Mouse (Mus musculus) hindbrain, embryonic 16.5 days (tissue): ENCODE results near the gene Ttll12. TPM values are rescaled to one million over a fixed set of nuclear protein-coding genes. Genes with fewer than 3 reads are reported as not detected.

Experiments used
- ATAC-seq: fragments of 200-750 bp; cut with Nextera tagmentation; 2 replicates; pipeline ENCODE4 v1.8.0; 2017; ENCODE audit warnings: moderate TSS enrichment, moderate library complexity
- H3K27ac ChIP-seq: fragments of 300-500 bp; sonication (generic); 2 replicates; pipeline ENCODE4 v1.5.1; 2014; ENCODE audit warnings: low read depth, mild to moderate bottlenecking, control low read depth, low read length, moderate library complexity
- H3K27me3 ChIP-seq: fragments of 300-500 bp; sonication (generic); replicated peaks from 2 replicates; pipeline ENCODE4 v1.6.1; 2014; ENCODE audit warnings: low read length; ENCODE audit not compliant: control insufficient read depth, insufficient read depth
- H3K36me3 ChIP-seq: fragments of 300-500 bp; sonication (generic); 2 replicates; pipeline ENCODE4 v1.6.1; 2014; ENCODE audit warnings: mild to moderate bottlenecking, low read length, moderate library complexity, mixed read lengths; ENCODE audit not compliant: control insufficient read depth, insufficient read depth
- H3K4me1 ChIP-seq: fragments of 300-500 bp; sonication (generic); 2 replicates; pipeline ENCODE4 v1.6.1; 2014; ENCODE audit warnings: low read depth, low read length; ENCODE audit not compliant: control insufficient read depth, insufficient read depth
- H3K4me2 ChIP-seq: fragments of 300-500 bp; sonication (generic); 2 replicates; pipeline ENCODE4 v1.6.1; 2014; ENCODE audit warnings: mild to moderate bottlenecking, low read length, control low read depth, moderate library complexity
- H3K4me3 ChIP-seq: fragments of 300-500 bp; sonication (generic); 2 replicates; pipeline ENCODE4 v1.5.1; 2014; ENCODE audit warnings: mild to moderate bottlenecking, low read length, control low read depth, moderate library complexity
- H3K9ac ChIP-seq: fragments of 300-500 bp; sonication (generic); 2 replicates; pipeline ENCODE4 v1.6.1; 2014; ENCODE audit warnings: low read depth, mild to moderate bottlenecking, control low read depth, low read length, moderate library complexity
- H3K9me3 ChIP-seq: fragments of 300-500 bp; sonication (generic); 2 replicates; pipeline ENCODE4 v1.6.1; 2014; ENCODE audit warnings: mild to moderate bottlenecking, low read length, moderate library complexity; ENCODE audit not compliant: control insufficient read depth
- WGBS: fragments of 180-500 bp; shearing (Covaris S2); extraction: QIAGEN DNeasy Blood & Tissue Kit; methylation state at CpG from one replicate; pipeline ENCODE4 v1.1.7; 2014; 5-methylcytosine and 5-hydroxymethylcytosine counted together
- polyA plus RNA-seq: library from polyadenylated mRNA; unstranded; fragments of >200 nt; fragmentation: Nextera tagmentation; extraction: Ambion mirVana; gene quantifications from 2 replicates; pipeline ENCODE4 v1.2.1, GENCODE M21; 2015

Gene Ttll12
- polyA plus RNA-seq, 1 experiment from 2014 or later: 42.6 TPM

- WGBS: 72% methylated on average over 3 of the region's 3 CpGs
- no peak for ATAC-seq
- Histone ChIP-seq H3K27ac (no peak overlapping the region), H3K9ac (no peak overlapping the region), H3K27me3 (no peaks in the 10 kb centered on the region), H3K4me1 (no peaks in the 10 kb centered on the region), H3K4me3 (no peak overlapping the region), H3K4me2 (no peak overlapping the region), H3K36me3 (no peaks in the 10 kb centered on the region), H3K9me3 (no peaks in the 10 kb centered on the region; the same call in 1 of the 2 replicates)
These were observed 34.8 kb upstream of the Ttll12 start for GRCm38 (mm10) chr15:83629716-83630115.

- WGBS: 100% methylated on average over 2 of the region's 2 CpGs
- Histone ChIP-seq H3K9me3 (no peaks in the 10 kb centered on the region; the same call in 1 of the 2 replicates), H3K4me3 (no peak overlapping the region), H3K9ac (no peak overlapping the region), H3K27ac (no peak overlapping the region), H3K4me1 (no peaks in the 10 kb centered on the region), H3K36me3 (no peaks in the 10 kb centered on the region), H3K4me2 (no peak overlapping the region), H3K27me3 (no peaks in the 10 kb centered on the region)
- ATAC-seq: no peak
These were observed 31.2 kb upstream of the Ttll12 start for GRCm38 (mm10) chr15:83626142-83626645.

- Histone ChIP-seq H3K36me3 (no peaks in the 10 kb centered on the region), H3K4me3 (no peak overlapping the region), H3K27ac (no peak overlapping the region), H3K4me1 (no peaks in the 10 kb centered on the region), H3K27me3 (no peaks in the 10 kb centered on the region), H3K4me2 (no peak overlapping the region), H3K9me3 (no peaks in the 10 kb centered on the region), H3K9ac (no peak overlapping the region)
- WGBS: 94% methylated on average over 3 of the region's 3 CpGs
- ATAC-seq: no peak
These were observed 20.3 kb upstream of the Ttll12 start for GRCm38 (mm10) chr15:83615245-83615644.

GRCm38 (mm10) chr15:83607115-83607802, 12.3 kb upstream of the Ttll12 start:
- Histone ChIP-seq H3K27ac (no peak overlapping the region), H3K27me3 (no peaks in the 10 kb centered on the region), H3K9ac (no peak overlapping the region), H3K9me3 (no peaks in the 10 kb centered on the region), H3K4me1 (no peaks in the 10 kb centered on the region), H3K36me3 (no peaks in the 10 kb centered on the region), H3K4me3 (no peak overlapping the region), H3K4me2 (no peak overlapping the region)
- no peak for ATAC-seq
- WGBS: 46% methylated on average over 15 of the region's 15 CpGs

GRCm38 (mm10) chr15:83606700-83607099, 11.7 kb upstream of the Ttll12 start:
- H3K9me3 ChIP-seq: no peaks in the 10 kb centered on the region
- H3K36me3 ChIP-seq: no peaks in the 10 kb centered on the region
- H3K4me1 ChIP-seq: no peaks in the 10 kb centered on the region
- no peak for ATAC-seq
- whole genome bisulfite sequencing: 90% methylated on average over 8 of the region's 8 CpGs
- H3K9ac ChIP-seq: no peak overlapping the region
- H3K27ac ChIP-seq: no peak overlapping the region
- no peaks in the 10 kb centered on the region for H3K27me3 ChIP-seq
- no peak overlapping the region for H3K4me2 ChIP-seq
- no peak overlapping the region for H3K4me3 ChIP-seq

GRCm38 (mm10) chr15:83606216-83606615, 11.3 kb upstream of the Ttll12 start:
- H3K9ac ChIP-seq: no peak overlapping the region
- no peak overlapping the region for H3K4me3 ChIP-seq
- no peaks in the 10 kb centered on the region for H3K4me1 ChIP-seq
- 88% methylated on average over 11 of the region's 11 CpGs for WGBS
- H3K9me3 ChIP-seq: no peaks in the 10 kb centered on the region
- no peak overlapping the region for H3K27ac ChIP-seq
- no peaks in the 10 kb centered on the region for H3K36me3 ChIP-seq
- H3K4me2 ChIP-seq: no peak overlapping the region
- H3K27me3 ChIP-seq: no peaks in the 10 kb centered on the region
- ATAC-seq: no peak

GRCm38 (mm10) chr15:83603426-83603825, 8.5 kb upstream of the Ttll12 start:
- ATAC-seq: no peak
- 96% methylated on average over 7 of the region's 7 CpGs for WGBS
- no peaks in the 10 kb centered on the region for H3K36me3 ChIP-seq
- no peaks in the 10 kb centered on the region for H3K27me3 ChIP-seq
- H3K4me2 ChIP-seq: no peak overlapping the region
- no peaks in the 10 kb centered on the region for H3K9me3 ChIP-seq
- H3K4me1 ChIP-seq: no peaks in the 10 kb centered on the region
- no peak overlapping the region for H3K4me3 ChIP-seq
- H3K9ac ChIP-seq: no peak overlapping the region
- H3K27ac ChIP-seq: no peak overlapping the region

GRCm38 (mm10) chr15:83603046-83603396, 8.1 kb upstream of the Ttll12 start:
- Histone ChIP-seq H3K27me3 (no peaks in the 10 kb centered on the region), H3K4me3 (no peak overlapping the region), H3K9ac (no peak overlapping the region), H3K9me3 (no peaks in the 10 kb centered on the region), H3K27ac (no peak overlapping the region), H3K4me2 (no peak overlapping the region), H3K36me3 (no peaks in the 10 kb centered on the region), H3K4me1 (no peaks in the 10 kb centered on the region)
- 92% methylated on average over 1 of the region's 1 CpGs for WGBS
- no peak for ATAC-seq

GRCm38 (mm10) chr15:83602372-83603045, 7.6 kb upstream of the Ttll12 start:
- Histone ChIP-seq H3K27me3 (no peaks in the 10 kb centered on the region), H3K27ac (no peak overlapping the region), H3K4me3 (no peak overlapping the region), H3K36me3 (no peaks in the 10 kb centered on the region), H3K9me3 (no peaks in the 10 kb centered on the region), H3K9ac (no peak overlapping the region), H3K4me1 (no peaks in the 10 kb centered on the region), H3K4me2 (no peak overlapping the region)
- ATAC-seq: no peak
- WGBS: 84% methylated on average over 13 of the region's 13 CpGs
